Mouse (Mus musculus) erythroblast, embryonic 14.5 days (primary cell): ENCODE results near the gene Tmem132d.

Experiments
- GATA1 ChIP-seq: IDR thresholded peaks from 2 replicates; pipeline ENCODE4 v1.6.1; 2012; ENCODE audit warnings: low read length, inconsistent platforms, mixed read lengths
- TAL1 ChIP-seq: IDR thresholded peaks from 3 replicates; pipeline ENCODE4 v1.6.1; 2012; ENCODE audit warnings: low read length, inconsistent platforms, mixed read lengths

DNA sequence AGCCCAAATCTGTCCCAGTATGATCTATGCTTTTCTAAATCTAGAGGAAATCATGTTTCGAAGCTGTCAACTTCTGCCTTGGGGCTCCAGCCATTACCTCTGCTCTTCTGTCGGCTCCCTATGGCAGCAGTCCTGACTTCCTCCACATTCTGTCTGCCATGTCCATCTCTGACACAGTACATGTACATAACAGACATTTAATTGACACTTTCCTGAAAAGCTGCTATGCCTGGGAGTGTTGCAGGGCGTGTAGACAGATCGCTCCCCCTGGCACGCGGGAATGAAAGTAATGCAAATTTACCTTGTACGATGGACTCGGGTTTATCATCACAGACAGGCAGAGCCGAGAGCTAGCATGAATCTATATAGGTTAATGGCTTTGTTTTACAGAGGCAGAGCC lies 241.2 kb downstream of the Tmem132d start:
- TF ChIP-seq GATA1 (no peak), TAL1 (no peak)
